In genomic region chr12:31026423-31026822, GRCm38 (mm10) we compare ENCODE assay signal across 13 mouse cellular contexts. TPM values are rescaled to one million over a fixed set of nuclear protein-coding genes. Genes with fewer than 3 reads are reported as not detected.
A peak's percentile ranks its signal among the peaks of the same experiment; 100 is the strongest.
DNase-seq lines count a peak whose midpoint lies in the region; TF ChIP-seq lines count a peak whose summit lies in the region.
"Had no signal": no experiment of that assay in that cellular context is flagged by ENCODE, and none has a peak within 500 bp of the region (broad histone marks: within the 10 kb centered on the region; RNA-seq: fewer than 3 reads in every experiment).

No protein-coding gene starts in this region.

- no peaks in the 10 kb centered on the region for H3K9me3 ChIP-seq in limb, embryonic 10.5 days (replicated peaks)

- 28% methylated on average over 7 of the region's 7 CpGs for WGBS in kidney, adult 2 months
- 12% methylated on average over 7 of the region's 7 CpGs for WGBS in limb, embryonic 10.5 days

- H3K4me1 ChIP-seq in kidney, adult 2 months (ENCODE audit: control insufficient read depth, insufficient read depth, low read length) = no peaks in the 10 kb centered on the region
- peaks cover 12% of the 10 kb centered on the region for H3K4me1 ChIP-seq in limb, embryonic 10.5 days
- H3K4me1 ChIP-seq: heart, embryonic 13.5 days had no signal

- no peak for TF ChIP-seq POLR2A in kidney, adult 2 months (IDR thresholded peaks at IDR 0.05; ENCODE audit: low read depth, low read length)

- H3K36me3 ChIP-seq in kidney, adult 2 months (ENCODE audit: control insufficient read depth, insufficient read depth, low read length) = no peaks in the 10 kb centered on the region
- H3K36me3 ChIP-seq in limb, embryonic 10.5 days = no peaks in the 10 kb centered on the region
- H3K36me3 ChIP-seq: heart, embryonic 13.5 days had no signal

- peak; percentile 23 for DNase-seq in kidney, adult 2 months
- DNase-seq in kidney, postnatal 25 days = no peak
- DNase-seq in embryo, embryonic 11.5 days (ENCODE audit: low read depth, low spot score) = peak; percentile 27
- peak; percentile 65 for DNase-seq in limb, embryonic 10.5 days (ENCODE audit: low spot score)
- peak; percentile 65 for DNase-seq in lung, postnatal 25 days (ENCODE audit: low spot score)
- no peak for DNase-seq in adrenal gland, postnatal 14 days
- no peak for DNase-seq in adrenal gland, postnatal 36 days
- no peak for DNase-seq in testis, postnatal 10 days (ENCODE audit: low spot score)
- DNase-seq: adrenal gland, adult 8-10 months; B cell, adult 2 months; cerebellum, adult 11-12 months; liver, postnatal 0 days had no signal

- H3K4me3 ChIP-seq in kidney, adult 2 months (ENCODE audit: insufficient read depth, low read depth, low read length) = no peak overlapping the region
- no peak overlapping the region for H3K4me3 ChIP-seq in limb, embryonic 10.5 days
- H3K4me3 ChIP-seq: heart, embryonic 13.5 days had no signal

- H3K27ac ChIP-seq in kidney, adult 2 months (ENCODE audit: insufficient read depth, low read depth, low read length) = no peak overlapping the region
- no peak overlapping the region for H3K27ac ChIP-seq in limb, embryonic 10.5 days
- H3K27ac ChIP-seq: heart, embryonic 13.5 days had no signal

- TF ChIP-seq CTCF in kidney, adult 2 months (conservative IDR thresholded peaks at IDR 0.05; ENCODE audit: insufficient read depth, insufficient read length, low read depth, low read length) = no peak

- no peaks in the 10 kb centered on the region for H3K27me3 ChIP-seq in kidney, adult 2 months (replicated peaks; ENCODE audit: control insufficient read depth, insufficient read depth, low read length)
- H3K27me3 ChIP-seq in limb, embryonic 10.5 days (ENCODE audit: low read depth, poor library complexity, severe bottlenecking) = peaks cover 57% of the 10 kb centered on the region
- H3K27me3 ChIP-seq: heart, embryonic 13.5 days had no signal

RNA-seq across cellular contexts. Expression of gene Fam110c, which starts 47.2 kb away (rescaled TPM):
- polyA plus RNA-seq in kidney, adult 2 months (2012; rRNA removed) = 2.7 and 3.4 TPM in 2 replicates
- polyA plus RNA-seq in limb, embryonic 10.5 days (2016; fragmentation: Nextera tagmentation; extraction: Ambion mirVana) = 0.13 and 0.15 TPM in 2 replicates
- 0.38 and 0.48 TPM in 2 replicates for total RNA-seq in adrenal gland, postnatal 14 days (2021)
- under 1 TPM; 0.66 to 0.72 TPM for total RNA-seq in adrenal gland, postnatal 36 days (2021)

Comparison
In these comparisons a context has a peak if more than half of its experiments do, and no peak if none do; other contexts are left out.
1. DNase-seq: peak in kidney, adult 2 months (single experiment), embryo, embryonic 11.5 days (single experiment), limb, embryonic 10.5 days (single experiment) and lung, postnatal 25 days (single experiment); none in kidney, postnatal 25 days (0 of 2), adrenal gland, postnatal 14 days (single experiment), adrenal gland, postnatal 36 days (0 of 2) and testis, postnatal 10 days (single experiment).